Mouse (Mus musculus) megakaryocyte, embryonic 14.5 days (primary cell): ENCODE results near the gene Apoc3.

Source experiments
- FLI1 ChIP-seq: IDR thresholded peaks from 2 replicates; pipeline ENCODE4 v1.6.1; 2012; ENCODE audit warnings: low read length, inconsistent platforms, mixed read lengths
- GATA1 ChIP-seq: IDR thresholded peaks from 3 replicates; pipeline ENCODE4 v1.6.1; 2012; ENCODE audit warnings: mixed read lengths, low read length, inconsistent platforms, borderline replicate concordance

DNA sequence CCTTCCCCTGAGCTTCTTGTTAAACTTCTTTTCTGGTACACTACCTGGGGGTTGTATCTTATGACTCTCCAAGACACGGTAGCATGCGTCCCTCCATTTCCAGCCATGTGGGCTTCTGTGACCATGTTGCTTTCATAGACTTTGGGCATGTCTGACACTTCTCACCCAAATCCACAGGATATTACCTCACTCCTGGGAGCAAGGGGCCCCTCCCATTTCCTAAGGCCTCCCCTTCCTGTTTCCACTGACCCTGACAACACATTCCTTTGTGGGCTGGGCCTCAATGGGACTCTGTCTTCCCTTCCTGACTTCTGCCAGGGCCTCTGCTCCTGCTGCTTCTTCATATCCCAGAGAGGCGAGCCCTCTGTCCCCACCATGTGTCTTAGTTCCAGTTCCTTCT is 22.1 kb upstream of the Apoc3 start:
- TF ChIP-seq GATA1: no peak
- no peak for TF ChIP-seq FLI1
